21 mouse cellular contexts compared by ENCODE assay signal in genomic region chr7:57711709-57712108, GRCm38 (mm10).
"Had no signal": no experiment of that assay in that cellular context is flagged by ENCODE, and none has a peak within 500 bp of the region (broad histone marks: within the 10 kb centered on the region; RNA-seq: fewer than 3 reads in every experiment).

No protein-coding gene starts in this region.

- ATAC-seq: forebrain, embryonic 13.5 days; forebrain, embryonic 14.5 days; forebrain, embryonic 15.5 days; forebrain, embryonic 16.5 days; forebrain, postnatal 0 days had no signal

- DNase-seq: cerebellum, adult 8-10 months; cerebellum, adult 9-10 months; cerebellum, adult 9-11 months; cerebellum, postnatal 10 days; cerebellum, postnatal 14 days; cerebellum, postnatal 25 days; cerebellum, postnatal 36 days; embryo, embryonic 11 days; forebrain, postnatal 0 days; gastrocnemius, adult 2 months; gastrocnemius, postnatal 10 days; gastrocnemius, postnatal 14 days; gastrocnemius, postnatal 25 days; gastrocnemius, postnatal 36 days; heart, adult 11 months; heart, adult 18-20 months; heart, adult 2 months had no signal
